Mouse (Mus musculus) cerebellum, adult 2 months (tissue): ENCODE results near the gene Hoxa7.

Experiments
- CTCF ChIP-seq: fragments of 200-500 bp; IDR thresholded peaks from 2 replicates; pipeline ENCODE4 v1.5.1; 2011; ENCODE audit warnings: low read depth, mild to moderate bottlenecking, control low read depth, low read length, moderate library complexity, borderline replicate concordance; ENCODE audit not compliant: insufficient read depth
- POLR2A ChIP-seq: fragments of 200-500 bp; IDR thresholded peaks from 2 replicates; pipeline ENCODE4 v1.6.1; 2011; ENCODE audit warnings: low read length, control low read depth, borderline replicate concordance; ENCODE audit not compliant: insufficient read depth

DNA sequence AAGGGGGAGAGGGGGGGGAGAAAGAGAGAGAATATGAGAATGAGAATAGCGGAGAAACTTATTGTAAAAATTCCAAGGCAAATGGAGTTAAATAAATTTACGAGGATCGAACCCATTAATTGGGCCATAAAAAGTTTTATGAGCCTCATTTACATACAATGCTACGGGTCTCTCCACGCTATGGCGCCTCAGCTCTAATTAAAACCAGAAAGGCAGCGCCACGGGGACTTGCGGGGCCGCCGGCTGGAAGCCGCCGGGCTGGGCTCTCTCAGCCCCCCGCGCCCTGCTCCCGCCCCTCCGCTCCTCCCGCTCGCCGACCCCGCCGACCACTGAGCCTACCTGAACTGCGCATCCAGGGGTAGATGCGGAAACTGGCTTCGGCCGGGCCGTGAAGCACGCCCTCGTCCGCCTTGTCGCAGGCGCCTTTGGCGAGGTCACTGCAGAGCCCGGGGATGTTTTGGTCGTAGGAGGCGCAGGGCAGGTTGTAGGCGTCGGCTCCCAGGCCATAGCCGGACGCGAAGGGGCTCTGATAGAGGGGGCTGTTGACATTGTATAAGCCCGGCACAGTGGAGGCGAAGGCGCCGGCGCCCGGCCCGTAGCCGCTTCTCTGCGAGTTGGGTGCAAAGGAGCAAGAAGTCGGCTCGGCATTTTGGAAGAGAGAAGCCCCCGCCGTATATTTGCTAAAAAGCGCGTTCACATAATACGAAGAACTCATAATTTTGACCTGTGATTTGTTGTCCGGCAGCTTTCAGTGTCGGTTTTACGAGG lies 4.8 kb downstream of the Hoxa7 start:
- TF ChIP-seq POLR2A (no peak), CTCF (no peak)
